Mouse (Mus musculus): Measurements from ENCODE around the gene Otulin. TPM values are rescaled to one million over a fixed set of nuclear protein-coding genes. Genes with fewer than 3 reads are reported as not detected.
A peak's percentile ranks its signal among the peaks of the same experiment; 100 is the strongest.

The Otulin gene
- total RNA-seq, 2 experiments from 2014 or later: 25.4 to 27.0 TPM

- intact Hi-C loops (cut with DNase I): no loop called here
- peak; percentile 37 for DNase-seq
Measured at GRCm38 (mm10) chr15:27525233-27526005, 105.1 kb downstream of the Otulin start.

GRCm38 (mm10) chr15:27519857-27520256, 110.6 kb downstream of the Otulin start:
- intact Hi-C loops (cut with DNase I): no loop called here

GRCm38 (mm10) chr15:27518026-27518425, 112.5 kb downstream of the Otulin start:
- no peak for DNase-seq
- intact Hi-C loops (cut with DNase I): no loop called here

More at GRCm38 (mm10) chr15:27519857-27520256, 110.6 kb downstream of the Otulin start:
- no peak for DNase-seq

- intact Hi-C loops (cut with DNase I): no loop called here
- no peak for DNase-seq
Measured at GRCm38 (mm10) chr15:27516927-27517326, 113.6 kb downstream of the Otulin start.

GRCm38 (mm10) chr15:27508982-27509381, 121.5 kb downstream of the Otulin start:
- intact Hi-C loops (cut with DNase I): no loop called here
- DNase-seq: no peak

- no peak for DNase-seq
- intact Hi-C loops (cut with DNase I): no loop called here
Measured at GRCm38 (mm10) chr15:27508169-27508568, 122.3 kb downstream of the Otulin start.

- intact Hi-C loops (cut with DNase I): no loop called here
- no peak for DNase-seq
Measured at GRCm38 (mm10) chr15:27506893-27507596, 123.4 kb downstream of the Otulin start.

- intact Hi-C loops (cut with DNase I): no loop called here
Measured at GRCm38 (mm10) chr15:27506127-27506886, 124.2 kb downstream of the Otulin start.

GRCm38 (mm10) chr15:27503801-27504730, 126.4 kb downstream of the Otulin start:
- no peak for DNase-seq
- intact Hi-C loops (cut with DNase I): no loop called here

More at GRCm38 (mm10) chr15:27506127-27506886, 124.2 kb downstream of the Otulin start:
- no peak for DNase-seq

GRCm38 (mm10) chr15:27503221-27503620, 127.3 kb downstream of the Otulin start:
- no peak for DNase-seq
- intact Hi-C loops (cut with DNase I): no loop called here

- no peak for DNase-seq
- intact Hi-C loops (cut with DNase I): no loop called here
Measured at GRCm38 (mm10) chr15:27502338-27502737, 128.2 kb downstream of the Otulin start.

GRCm38 (mm10) chr15:27500390-27500789, 130.1 kb downstream of the Otulin start:
- intact Hi-C loops (cut with DNase I): no loop called here
- DNase-seq: no peak

- no peak for DNase-seq
- intact Hi-C loops (cut with DNase I): no loop called here
Measured at GRCm38 (mm10) chr15:27498078-27498477, 132.4 kb downstream of the Otulin start.

- intact Hi-C loops (cut with DNase I): no loop called here
- DNase-seq: no peak
Measured at GRCm38 (mm10) chr15:27497300-27497997, 133.0 kb downstream of the Otulin start.

- DNase-seq: no peak
- intact Hi-C loops (cut with DNase I): no loop called here
Measured at GRCm38 (mm10) chr15:27496596-27497299, 133.7 kb downstream of the Otulin start.

- intact Hi-C loops (cut with DNase I): no loop called here
- DNase-seq: peak; percentile 43
Measured at GRCm38 (mm10) chr15:27495981-27496401, 134.5 kb downstream of the Otulin start.

- no peak for DNase-seq
- intact Hi-C loops (cut with DNase I): no loop called here
Measured at GRCm38 (mm10) chr15:27493516-27493915, 137.0 kb downstream of the Otulin start.

- intact Hi-C loops (cut with DNase I): no loop called here
Measured at GRCm38 (mm10) chr15:27492734-27493133, 137.8 kb downstream of the Otulin start.

More at GRCm38 (mm10) chr15:27492734-27493133, 137.8 kb downstream of the Otulin start:
- no peak for DNase-seq

Data from left cerebral cortex, postnatal 4 days (tissue).